Mouse (Mus musculus): ENCODE results near the gene Morf4l1. TPM values are rescaled to one million over a fixed set of nuclear protein-coding genes. Genes with fewer than 3 reads are reported as not detected.

Gene Morf4l1
- 362 and 379 TPM in 2 replicates for polyA plus RNA-seq (2015; fragmentation: Nextera tagmentation; extraction: Ambion mirVana)

DNA sequence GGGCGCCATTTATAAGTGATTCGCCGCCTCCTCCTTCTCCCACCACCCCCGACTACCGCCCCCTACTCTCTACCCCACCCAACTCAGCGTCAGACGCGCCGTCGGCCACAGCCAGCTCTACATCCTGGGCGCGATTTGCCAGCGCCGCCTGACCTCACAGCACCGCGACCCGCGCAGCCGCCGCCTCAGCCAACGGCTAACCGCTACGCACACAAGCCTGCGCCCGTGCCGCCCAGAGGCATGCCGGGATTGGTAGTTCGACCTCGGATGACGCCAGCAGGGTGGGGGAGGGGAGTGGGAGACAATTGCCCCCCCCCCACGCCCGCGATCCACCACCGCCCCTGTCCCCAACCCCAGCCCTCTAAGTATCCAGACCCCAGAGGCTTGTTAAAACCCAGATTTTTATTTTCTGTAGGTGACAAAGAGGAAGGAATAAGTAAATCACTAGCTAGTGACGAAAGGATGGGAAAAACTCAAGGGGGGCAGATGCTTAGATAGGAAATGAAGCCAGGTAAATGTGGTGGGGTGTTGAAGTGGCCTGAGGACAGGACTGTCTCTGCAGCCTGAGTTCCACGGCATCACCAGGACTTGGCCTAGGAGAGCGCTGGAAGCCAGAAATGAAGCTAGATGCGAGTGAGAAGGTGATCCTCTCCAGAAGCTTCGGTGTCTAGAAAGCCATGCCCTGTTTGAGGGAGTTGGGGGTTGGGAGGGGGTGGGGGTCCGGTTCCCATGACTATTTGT is at the start of gene Morf4l1:
Morf4l1 (minus strand) TSS at position 208 of the 741 bp plus-strand sequence.
- WGBS, result 1% methylated on average over 40 of the region's 40 CpGs
- Histone ChIP-seq H3K36me3 (no peaks in the 10 kb centered on the region), H3K27ac (peak within 1 kb of the TSS; percentile 99), H3K4me2 (peak within 1 kb of the TSS; percentile 80), H3K4me3 (replicated peaks) (peak within 1 kb of the TSS; percentile 70), H3K27me3 (replicated peaks) (no peaks in the 10 kb centered on the region), H3K4me1 (peaks cover 4% of the 10 kb centered on the region; the same call in 1 of the 2 replicates), H3K9me3 (no peaks in the 10 kb centered on the region), H3K9ac (peak within 1 kb of the TSS; percentile 76)
- peak; percentile 99 for ATAC-seq (ENCODE audit: insufficient read depth, low FRiP score, low read depth)

DNA sequence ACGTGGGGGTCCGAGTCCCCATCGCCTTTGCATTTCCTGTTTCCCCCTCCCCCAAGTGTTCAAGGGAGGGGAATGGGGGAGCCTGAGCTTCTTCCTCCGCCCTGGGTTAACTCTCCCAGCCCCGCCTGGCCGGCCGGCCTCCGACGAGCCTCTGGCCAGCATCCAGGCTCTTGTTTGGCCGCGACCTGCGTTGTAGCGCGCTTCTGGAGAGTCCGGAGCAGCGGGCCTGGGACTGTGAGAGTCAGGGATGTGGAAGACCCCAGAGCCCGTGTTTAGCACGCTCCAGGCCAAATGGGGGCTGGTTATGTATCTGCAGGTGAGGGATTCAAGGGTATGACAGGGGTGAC is 49.1 kb upstream of the Morf4l1 start:
- no peaks in the 10 kb centered on the region for H3K36me3 ChIP-seq
- peak overlapping the region; percentile 82 for H3K27ac ChIP-seq
- peak; percentile 10 for ATAC-seq (ENCODE audit: insufficient read depth, low FRiP score, low read depth)
- 0% methylated on average over 18 of the region's 18 CpGs for WGBS
- peak overlapping the region; percentile 75 for H3K4me3 ChIP-seq (replicated peaks)
- peak overlapping the region; percentile 51; the same call in 1 of the 2 replicates for H3K9ac ChIP-seq
- H3K4me1 ChIP-seq, result peaks cover 6% of the 10 kb centered on the region; the same call in 1 of the 2 replicates
- no peaks in the 10 kb centered on the region for H3K9me3 ChIP-seq
- peak overlapping the region; percentile 98 for H3K4me2 ChIP-seq
- no peaks in the 10 kb centered on the region for H3K27me3 ChIP-seq (replicated peaks)

DNA sequence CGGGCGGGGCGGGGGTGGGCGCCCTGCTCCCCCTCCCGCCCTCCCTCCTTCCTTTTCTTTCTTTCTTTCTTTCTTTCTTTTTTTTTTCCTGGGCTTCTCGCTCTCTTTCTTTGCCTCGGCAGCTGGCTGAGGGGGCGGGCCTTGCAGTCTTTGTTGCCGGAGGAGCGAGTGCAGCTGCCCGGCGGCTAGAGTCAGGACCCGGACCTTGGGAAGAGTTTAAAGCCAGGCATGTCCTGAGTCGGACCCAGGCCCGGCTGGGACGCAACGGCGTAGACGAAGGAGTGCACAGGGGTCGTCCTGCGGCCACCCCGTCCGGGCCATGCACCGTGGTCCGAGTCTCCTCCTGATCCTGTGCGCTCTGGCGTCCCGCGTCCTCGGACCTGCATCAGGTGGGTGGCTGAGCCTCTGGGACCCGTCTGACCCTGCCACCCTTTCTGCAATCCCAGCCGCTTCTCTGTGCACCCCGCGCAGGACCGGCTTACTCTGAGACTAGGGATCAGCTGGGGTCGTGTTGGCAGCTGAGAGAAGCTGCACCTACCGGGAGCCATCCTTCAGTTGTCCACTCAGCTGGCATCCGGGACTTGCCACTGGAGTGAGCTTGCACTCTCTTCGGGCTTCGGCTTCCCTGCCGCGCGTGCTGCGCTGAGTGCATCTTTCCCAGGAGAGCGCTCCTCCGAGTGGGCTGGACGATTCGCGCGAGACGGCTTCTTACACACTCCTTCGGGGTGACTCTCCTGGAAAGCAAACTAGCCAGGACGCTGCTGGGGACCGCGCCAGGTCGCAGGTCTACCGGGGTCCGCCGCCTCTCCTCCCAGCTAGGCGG is 48.6 kb upstream of the Morf4l1 start, which contains the start of gene Adamts7:
Adamts7 (plus strand) TSS at position 144 of the 823 bp plus-strand sequence.
- Histone ChIP-seq H3K27ac (peak within 1 kb of the TSS; percentile 82), H3K9ac (peak within 1 kb of the TSS; percentile 51), H3K4me1 (peaks cover 6% of the 10 kb centered on the region; the same call in 1 of the 2 replicates), H3K4me3 (replicated peaks) (peak within 1 kb of the TSS; percentile 75), H3K36me3 (no peaks in the 10 kb centered on the region), H3K9me3 (no peaks in the 10 kb centered on the region), H3K4me2 (peak within 1 kb of the TSS; percentile 98), H3K27me3 (replicated peaks) (no peaks in the 10 kb centered on the region)
- under 1% methylated on average over 54 of the region's 60 CpGs for WGBS
- ATAC-seq (ENCODE audit: insufficient read depth, low FRiP score, low read depth), result peak; percentile 76

DNA sequence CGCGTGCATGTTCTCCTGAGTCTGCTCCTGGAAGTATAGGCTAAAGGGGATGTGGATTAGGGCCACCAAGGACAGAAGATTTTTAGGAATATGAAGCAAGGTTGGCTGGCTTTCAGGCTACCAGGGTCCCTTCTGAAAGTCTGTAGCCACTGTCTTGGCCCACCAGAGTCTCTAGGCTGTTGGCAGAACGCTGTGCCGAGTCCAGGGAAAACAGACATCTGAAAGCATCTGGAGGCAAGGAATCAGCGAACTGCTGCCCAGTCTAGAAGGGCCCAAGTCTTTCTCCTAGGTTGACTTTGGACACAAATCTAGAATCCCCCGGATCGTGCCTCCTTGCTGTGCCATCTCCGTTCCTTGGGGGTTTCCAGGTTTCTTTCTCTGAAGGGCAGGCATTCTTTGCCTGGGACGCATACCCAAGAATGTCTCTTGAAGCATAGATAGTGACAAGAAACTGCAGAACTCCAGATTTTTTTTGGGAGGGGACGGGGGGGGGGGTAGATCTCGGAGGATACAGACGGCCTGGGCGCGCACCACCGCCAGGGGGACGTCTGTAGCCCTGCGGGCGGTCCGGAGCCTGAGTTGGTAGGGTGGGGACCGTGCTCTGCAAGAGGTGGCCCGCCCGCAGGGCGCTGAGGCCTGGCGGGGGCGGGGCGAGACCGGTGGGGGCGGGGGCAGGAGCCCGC is 47.8 kb upstream of the Morf4l1 start:
- H3K9me3 ChIP-seq, result no peaks in the 10 kb centered on the region
- 10% methylated on average over 17 of the region's 29 CpGs for WGBS
- peaks cover 6% of the 10 kb centered on the region; the same call in 1 of the 2 replicates for H3K4me1 ChIP-seq
- peak; percentile 89 for ATAC-seq (ENCODE audit: insufficient read depth, low FRiP score, low read depth)
- H3K4me2 ChIP-seq, result peak overlapping the region; percentile 98
- H3K4me3 ChIP-seq (replicated peaks), result peak overlapping the region; percentile 75
- H3K36me3 ChIP-seq, result no peaks in the 10 kb centered on the region
- H3K27ac ChIP-seq, result peak overlapping the region; percentile 82; the same call in 1 of the 2 replicates
- H3K27me3 ChIP-seq (replicated peaks), result no peaks in the 10 kb centered on the region
- H3K9ac ChIP-seq, result no peak overlapping the region

DNA sequence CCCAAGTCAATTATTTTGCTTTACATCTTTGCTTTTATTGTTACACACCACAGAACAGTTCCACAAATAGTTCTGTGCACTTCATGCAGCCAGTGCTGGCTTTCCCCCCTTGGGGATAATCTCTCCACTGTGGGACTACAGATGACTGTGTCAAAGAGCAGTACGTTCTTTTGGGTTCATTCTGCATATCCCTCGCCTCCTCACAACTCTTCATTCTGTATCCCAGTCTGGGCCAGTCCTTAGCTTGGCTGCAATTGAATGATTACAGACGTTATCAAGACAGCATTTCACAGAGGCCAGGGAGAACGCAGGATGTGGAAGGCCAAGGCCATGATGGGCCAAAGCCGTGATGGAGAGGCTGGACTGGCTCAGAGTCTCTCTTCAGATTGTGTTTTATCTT is 32.3 kb upstream of the Morf4l1 start:
- no peak for ATAC-seq (ENCODE audit: insufficient read depth, low FRiP score, low read depth)
- 57% methylated on average over 5 of the region's 5 CpGs for WGBS
- Histone ChIP-seq H3K4me3 (replicated peaks) (no peak overlapping the region), H3K4me2 (no peak overlapping the region), H3K4me1 (no peaks in the 10 kb centered on the region), H3K27ac (no peak overlapping the region), H3K9me3 (no peaks in the 10 kb centered on the region), H3K36me3 (no peaks in the 10 kb centered on the region), H3K9ac (no peak overlapping the region), H3K27me3 (replicated peaks) (no peaks in the 10 kb centered on the region)

DNA sequence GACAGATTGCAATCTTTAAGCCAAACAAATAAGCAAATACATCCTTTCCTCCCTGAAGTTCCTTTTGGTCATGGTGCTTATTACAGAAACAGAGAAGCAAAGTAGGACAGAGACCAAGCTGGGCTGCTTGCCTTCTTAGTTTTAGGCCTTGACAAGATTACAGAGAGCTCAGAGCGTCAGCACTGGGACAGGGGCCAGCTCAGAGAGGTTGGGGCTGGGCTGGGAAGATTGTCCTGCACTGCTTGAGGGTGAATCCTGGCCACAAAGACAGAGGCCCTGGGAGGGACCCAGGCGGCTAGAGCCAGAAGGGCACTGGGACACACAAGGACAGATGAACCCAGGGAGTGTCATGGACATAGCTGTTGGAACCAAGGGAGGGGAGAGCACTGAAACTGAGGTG is 31.2 kb upstream of the Morf4l1 start:
- ATAC-seq (ENCODE audit: insufficient read depth, low FRiP score, low read depth), result no peak; the same call in 1 of the 2 replicates
- H3K9me3 ChIP-seq, result no peaks in the 10 kb centered on the region
- H3K27ac ChIP-seq, result no peak overlapping the region
- WGBS, result 42% methylated on average over 2 of the region's 2 CpGs
- no peaks in the 10 kb centered on the region for H3K27me3 ChIP-seq (replicated peaks)
- no peak overlapping the region for H3K4me2 ChIP-seq
- H3K36me3 ChIP-seq, result no peaks in the 10 kb centered on the region
- no peak overlapping the region for H3K9ac ChIP-seq
- no peak overlapping the region for H3K4me3 ChIP-seq (replicated peaks)
- no peaks in the 10 kb centered on the region for H3K4me1 ChIP-seq

DNA sequence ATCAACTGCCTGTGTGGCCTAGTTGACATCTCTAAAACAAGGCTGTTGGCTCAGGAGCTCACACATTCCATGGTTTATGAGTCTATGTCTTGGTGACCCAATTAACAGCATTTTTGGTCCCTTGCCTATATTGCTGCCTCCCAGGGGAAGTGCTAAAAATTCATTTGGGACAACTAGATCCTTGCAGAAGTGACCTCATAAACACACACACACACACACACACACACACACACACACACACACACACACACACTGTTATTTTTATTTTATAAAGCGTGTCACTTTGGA is 22.0 kb upstream of the Morf4l1 start:
- H3K36me3 ChIP-seq, result no peaks in the 10 kb centered on the region
- H3K9ac ChIP-seq, result no peak overlapping the region
- no peak overlapping the region for H3K4me3 ChIP-seq (replicated peaks)
- no peaks in the 10 kb centered on the region for H3K9me3 ChIP-seq
- H3K4me1 ChIP-seq, result no peaks in the 10 kb centered on the region
- no peaks in the 10 kb centered on the region for H3K27me3 ChIP-seq (replicated peaks)
- WGBS, result 100% methylated on average over 1 of the region's 1 CpGs
- no peak overlapping the region for H3K27ac ChIP-seq
- no peak for ATAC-seq (ENCODE audit: insufficient read depth, low FRiP score, low read depth)
- H3K4me2 ChIP-seq, result no peak overlapping the region

DNA sequence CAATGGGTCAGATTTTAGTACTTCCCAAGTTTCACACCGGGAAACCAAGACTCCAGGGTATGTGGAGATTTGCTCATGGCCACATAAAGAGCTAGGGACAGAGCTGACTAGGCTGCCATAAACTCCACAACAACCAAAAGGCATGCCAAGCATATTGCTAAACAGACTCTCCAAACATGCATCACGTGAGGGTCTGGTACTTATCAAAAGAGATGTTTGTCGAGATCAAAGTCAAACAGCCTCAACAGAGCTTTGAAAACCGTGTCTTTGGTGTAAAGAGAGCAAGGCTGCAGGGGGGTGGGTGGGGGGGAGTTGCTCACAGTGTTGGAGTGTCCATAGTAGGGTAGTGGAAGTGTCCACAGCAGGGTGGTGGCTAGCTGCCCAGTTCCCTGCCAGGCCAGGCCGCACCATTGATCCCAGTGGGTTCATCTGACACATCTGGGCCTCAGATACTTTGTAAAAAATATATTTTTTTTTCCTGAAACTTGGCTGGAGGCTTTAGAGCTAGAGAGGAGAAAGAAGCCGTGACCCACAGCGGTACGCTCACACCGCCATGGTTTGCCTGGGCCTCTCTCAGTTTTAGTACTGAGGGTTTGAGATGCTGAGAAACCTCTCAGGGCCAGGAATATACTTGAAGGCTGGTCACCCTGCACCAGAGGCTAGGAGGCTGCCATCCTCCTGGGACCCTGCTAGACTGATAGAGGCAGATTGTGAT is 21.5 kb upstream of the Morf4l1 start:
- Histone ChIP-seq H3K4me3 (replicated peaks) (no peak overlapping the region), H3K9ac (no peak overlapping the region), H3K27me3 (replicated peaks) (no peaks in the 10 kb centered on the region), H3K4me1 (no peaks in the 10 kb centered on the region), H3K27ac (no peak overlapping the region), H3K4me2 (no peak overlapping the region), H3K9me3 (no peaks in the 10 kb centered on the region), H3K36me3 (no peaks in the 10 kb centered on the region)
- WGBS, result 69% methylated on average over 9 of the region's 9 CpGs
- ATAC-seq (ENCODE audit: insufficient read depth, low FRiP score, low read depth), result no peak

DNA sequence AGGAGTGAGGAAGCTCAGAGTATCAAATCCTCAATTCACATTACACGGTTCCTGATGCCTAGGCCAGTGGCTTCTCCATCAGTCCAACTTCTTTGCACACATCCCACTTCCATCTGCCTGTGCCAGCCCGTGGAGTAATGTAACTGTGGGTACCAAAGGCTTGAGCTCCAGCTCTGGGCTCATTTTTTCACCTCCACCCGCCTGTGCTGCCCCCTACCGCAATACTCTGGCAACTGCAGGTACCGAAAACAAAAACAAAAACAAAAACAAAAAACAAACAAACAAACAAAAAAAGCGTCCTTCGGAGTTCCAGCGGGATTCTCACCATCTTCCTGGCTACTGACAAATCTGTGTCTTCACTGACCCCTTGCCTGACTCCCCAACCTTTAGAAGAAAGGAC is 20.9 kb upstream of the Morf4l1 start:
- H3K4me2 ChIP-seq, result no peak overlapping the region
- no peaks in the 10 kb centered on the region for H3K36me3 ChIP-seq
- no peak overlapping the region for H3K27ac ChIP-seq
- H3K4me3 ChIP-seq (replicated peaks), result no peak overlapping the region
- ATAC-seq (ENCODE audit: insufficient read depth, low FRiP score, low read depth), result no peak
- H3K9ac ChIP-seq, result no peak overlapping the region
- H3K4me1 ChIP-seq, result no peaks in the 10 kb centered on the region
- no peaks in the 10 kb centered on the region for H3K27me3 ChIP-seq (replicated peaks)
- H3K9me3 ChIP-seq, result no peaks in the 10 kb centered on the region
- 83% methylated on average over 8 of the region's 8 CpGs for WGBS

DNA sequence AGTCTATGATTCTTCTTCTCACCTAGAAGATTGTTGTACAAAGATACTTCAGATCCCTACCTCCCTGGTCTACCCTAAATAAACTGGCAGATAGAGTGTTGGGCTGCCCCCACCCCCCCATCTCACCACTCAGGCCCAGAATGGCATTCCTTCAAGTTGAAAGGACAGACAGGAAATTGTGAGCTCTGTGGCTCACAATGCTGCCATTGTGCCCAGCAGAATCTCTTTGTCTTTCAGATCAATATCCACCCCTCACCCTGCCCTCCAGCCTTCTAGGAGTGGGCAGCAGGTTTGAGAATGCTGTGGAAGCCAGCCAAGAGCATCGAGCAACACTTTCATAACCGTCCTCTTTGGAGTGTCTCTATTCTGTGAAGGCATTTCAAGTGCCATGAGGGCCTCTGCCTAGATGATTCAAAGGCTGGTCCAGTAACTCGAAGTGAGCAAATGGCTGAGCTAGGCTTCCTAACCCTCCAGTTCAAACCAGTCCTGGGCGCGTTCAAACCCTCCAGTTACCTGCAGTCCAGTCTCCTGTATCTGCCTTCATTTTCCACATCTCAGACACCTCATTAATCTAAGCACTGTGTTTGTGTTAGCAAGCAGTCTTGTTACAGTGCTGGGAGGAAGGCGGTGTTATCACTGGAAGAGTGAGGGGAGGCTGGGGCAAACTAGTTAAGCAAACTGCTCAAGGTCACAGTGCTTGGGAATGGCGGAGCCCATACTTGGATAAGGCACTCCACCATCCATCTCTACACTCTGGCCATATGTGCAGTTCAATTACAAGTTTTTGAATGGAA is 19.2 kb upstream of the Morf4l1 start:
- H3K36me3 ChIP-seq, result no peaks in the 10 kb centered on the region
- peak; percentile 68 for ATAC-seq (ENCODE audit: insufficient read depth, low FRiP score, low read depth)
- no peaks in the 10 kb centered on the region for H3K27me3 ChIP-seq (replicated peaks)
- no peaks in the 10 kb centered on the region for H3K4me1 ChIP-seq
- H3K4me2 ChIP-seq, result no peak overlapping the region
- H3K9ac ChIP-seq, result no peak overlapping the region
- H3K4me3 ChIP-seq (replicated peaks), result no peak overlapping the region
- 0 out of 2 replicates have a peak overlapping the region, but pooled peaks have one; percentile 16 for H3K27ac ChIP-seq
- 42% methylated on average over 7 of the region's 7 CpGs for WGBS
- no peaks in the 10 kb centered on the region for H3K9me3 ChIP-seq
